Mouse (Mus musculus) gastrocnemius, postnatal 10 days (tissue): ENCODE results near the gene Fbxl13. TPM values are rescaled to one million over a fixed set of nuclear protein-coding genes. Genes with fewer than 3 reads are reported as not detected.

ENCODE experiments used
- DNase-seq: peaks from one replicate; pipeline ENCODE4 v3.0.0; 2021; ENCODE audit warnings: mixed read lengths
- long read RNA-seq, 2 experiments: library from polyadenylated mRNA; stranded (forward); transcript quantifications; one replicate each; pipeline ENCODE4 v2.0.0; 2021
- total RNA-seq, 2 experiments: library from RNA; stranded (reverse); gene quantifications; 2 replicates each; pipeline ENCODE4 v1.2.3; 2021

Gene Fbxl13
- total RNA-seq, result under 1 TPM; 0.19 to 0.36 TPM
- long read RNA-seq, experiment 1, result 0 reads
- long read RNA-seq, experiment 2, partial matches to known transcripts, result 0 of 1 reads
- long read RNA-seq, experiment 2, other reads (novel, unspliced or antisense), result 1 of 1 reads

- DNase-seq, result peak; percentile 81
Measured at GRCm38 (mm10) chr5:21645439-21646132, at the start of gene Fbxl13, which contains the start of gene Armc10. Fbxl13 (minus strand) TSS chr5:21645634. Armc10 (plus strand) TSS chr5:21645813.

- DNase-seq, result no peak
Measured at GRCm38 (mm10) chr5:21694854-21695490, 49.5 kb upstream of the Fbxl13 start.

GRCm38 (mm10) chr5:21693372-21693870, 48.0 kb upstream of the Fbxl13 start:
- DNase-seq, result no peak

GRCm38 (mm10) chr5:21692230-21692629, 46.8 kb upstream of the Fbxl13 start:
- DNase-seq, result no peak

GRCm38 (mm10) chr5:21687042-21687441, 41.6 kb upstream of the Fbxl13 start:
- DNase-seq, result no peak

- DNase-seq, result no peak
Measured at GRCm38 (mm10) chr5:21685001-21685400, 39.6 kb upstream of the Fbxl13 start.

- DNase-seq, result no peak
Measured at GRCm38 (mm10) chr5:21683811-21684210, 38.4 kb upstream of the Fbxl13 start.

- DNase-seq, result no peak
Measured at GRCm38 (mm10) chr5:21680940-21681339, 35.5 kb upstream of the Fbxl13 start.

- no peak for DNase-seq
Measured at GRCm38 (mm10) chr5:21680029-21680428, 34.6 kb upstream of the Fbxl13 start.

- no peak for DNase-seq
Measured at GRCm38 (mm10) chr5:21678363-21678762, 32.9 kb upstream of the Fbxl13 start.

- DNase-seq, result no peak
Measured at GRCm38 (mm10) chr5:21677939-21678338, 32.5 kb upstream of the Fbxl13 start.

GRCm38 (mm10) chr5:21675494-21675893, 30.1 kb upstream of the Fbxl13 start:
- DNase-seq, result no peak

- DNase-seq, result no peak
Measured at GRCm38 (mm10) chr5:21675019-21675418, 29.6 kb upstream of the Fbxl13 start.

GRCm38 (mm10) chr5:21673742-21674141, 28.3 kb upstream of the Fbxl13 start:
- no peak for DNase-seq

- DNase-seq, result no peak
Measured at GRCm38 (mm10) chr5:21672812-21673635, 27.6 kb upstream of the Fbxl13 start.

- DNase-seq, result no peak
Measured at GRCm38 (mm10) chr5:21669307-21669706, 23.9 kb upstream of the Fbxl13 start.

- no peak for DNase-seq
Measured at GRCm38 (mm10) chr5:21667191-21668137, 22.0 kb upstream of the Fbxl13 start.

- no peak for DNase-seq
Measured at GRCm38 (mm10) chr5:21663081-21663480, 17.6 kb upstream of the Fbxl13 start.

GRCm38 (mm10) chr5:21660850-21661249, 15.4 kb upstream of the Fbxl13 start:
- DNase-seq, result no peak

GRCm38 (mm10) chr5:21658623-21659395, 13.4 kb upstream of the Fbxl13 start:
- DNase-seq, result peak; percentile 86

- DNase-seq, result no peak
Measured at GRCm38 (mm10) chr5:21658038-21658437, 12.6 kb upstream of the Fbxl13 start.
